Mouse (Mus musculus): Measurements from ENCODE around the gene Orc3. TPM values are rescaled to one million over a fixed set of nuclear protein-coding genes. Genes with fewer than 3 reads are reported as not detected.
"Not testable (repeated sequence)": the region's sequence is repeated elsewhere in the genome, so short reads cannot be mapped to it uniquely, and the experiment has no call there.

Orc3 gene
- total RNA-seq, 2 experiments from 2014 or later, result 31.5 to 33.9 TPM

- no peak for DNase-seq
Observed at GRCm38 (mm10) chr4:34582476-34582875, 32.3 kb downstream of the Orc3 start.

- no peak for DNase-seq
Observed at GRCm38 (mm10) chr4:34581990-34582389, 32.8 kb downstream of the Orc3 start.

DNA sequence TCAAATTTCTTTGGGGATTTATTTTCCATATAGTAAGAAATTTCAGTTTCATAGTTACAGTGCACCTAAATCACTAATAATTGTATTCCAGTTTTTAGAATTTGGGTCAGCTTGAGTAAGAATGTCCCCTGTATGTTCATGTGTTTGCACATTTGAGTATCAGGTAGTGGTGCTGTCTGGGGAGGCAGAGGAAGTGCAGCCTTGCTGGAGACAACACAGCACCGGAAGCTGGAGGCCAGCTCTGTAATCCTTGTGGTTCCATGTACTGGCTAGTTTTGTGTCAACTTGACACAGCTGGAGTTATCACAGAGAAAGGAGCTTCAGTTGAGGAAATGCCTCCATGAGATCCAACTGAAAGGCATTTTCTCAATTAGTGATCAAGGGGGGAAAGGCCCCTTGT, 33.3 kb downstream of the Orc3 start:
- DNase-seq, result not testable (repeated sequence)

DNA sequence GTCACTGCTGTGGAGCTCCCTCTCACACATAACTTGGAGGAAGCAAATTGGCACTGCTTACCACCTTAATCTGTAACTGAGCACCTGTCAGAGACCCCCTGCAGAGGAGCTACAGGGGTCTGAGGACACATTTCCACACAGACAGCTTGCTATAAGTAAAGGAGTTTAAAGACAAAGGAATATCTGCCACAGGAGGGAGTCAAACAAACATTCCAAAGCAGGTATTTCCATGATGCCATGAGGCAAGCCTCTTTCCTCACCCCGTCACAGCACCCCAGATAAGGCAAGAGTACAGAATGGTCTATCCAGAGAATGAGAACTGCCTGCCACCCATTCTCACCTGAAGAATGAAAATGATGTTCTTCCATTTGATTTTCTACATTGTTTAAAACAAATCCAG, 35.5 kb downstream of the Orc3 start:
- DNase-seq, result no peak

GRCm38 (mm10) chr4:34577028-34577427, 37.7 kb downstream of the Orc3 start:
- DNase-seq, result no peak

DNA sequence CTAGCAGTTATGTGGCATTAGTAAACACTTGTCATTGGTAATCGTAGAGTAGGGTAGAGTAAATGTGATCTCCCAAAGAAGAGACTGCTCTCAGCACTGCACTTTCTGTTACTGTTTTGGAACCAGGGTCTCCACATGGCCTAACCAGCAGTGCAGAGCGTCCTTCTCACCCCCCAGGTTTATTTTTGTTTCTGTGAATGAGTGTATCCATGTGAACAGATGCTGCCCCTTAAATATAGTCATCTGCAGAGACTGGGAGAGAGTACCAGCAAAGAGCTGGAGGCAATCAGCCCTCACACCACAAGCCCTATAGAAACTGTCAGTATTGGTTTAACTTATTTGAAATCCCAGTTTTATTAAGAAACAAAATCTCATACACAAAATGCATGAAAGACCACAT, 41.9 kb downstream of the Orc3 start:
- no peak for DNase-seq

- DNase-seq, result no peak
Observed at GRCm38 (mm10) chr4:34566226-34566625, 48.5 kb downstream of the Orc3 start.

DNA sequence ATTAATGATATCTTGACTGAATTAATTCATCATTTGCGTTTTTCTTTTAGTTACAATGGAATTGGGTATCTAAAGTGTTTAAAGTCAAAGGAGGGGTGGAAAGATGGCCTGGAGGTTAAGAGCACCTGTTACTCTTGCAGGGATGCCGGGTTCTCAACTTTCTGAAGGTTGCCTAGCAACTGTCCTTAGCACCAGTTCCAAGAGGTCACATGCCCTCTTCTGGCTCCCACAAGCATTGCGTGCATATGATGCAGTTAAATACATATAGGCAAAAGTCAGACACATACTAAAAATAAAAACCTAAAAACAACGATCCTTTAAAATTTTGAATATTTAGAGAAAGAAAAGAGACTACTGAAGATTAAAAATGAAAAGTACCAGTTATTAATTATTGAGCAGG, 53.8 kb downstream of the Orc3 start:
- DNase-seq, result peak in 1 of 2 experiments; percentile 15

GRCm38 (mm10) chr4:34556183-34556582, 58.6 kb downstream of the Orc3 start:
- DNase-seq, result no peak

DNA sequence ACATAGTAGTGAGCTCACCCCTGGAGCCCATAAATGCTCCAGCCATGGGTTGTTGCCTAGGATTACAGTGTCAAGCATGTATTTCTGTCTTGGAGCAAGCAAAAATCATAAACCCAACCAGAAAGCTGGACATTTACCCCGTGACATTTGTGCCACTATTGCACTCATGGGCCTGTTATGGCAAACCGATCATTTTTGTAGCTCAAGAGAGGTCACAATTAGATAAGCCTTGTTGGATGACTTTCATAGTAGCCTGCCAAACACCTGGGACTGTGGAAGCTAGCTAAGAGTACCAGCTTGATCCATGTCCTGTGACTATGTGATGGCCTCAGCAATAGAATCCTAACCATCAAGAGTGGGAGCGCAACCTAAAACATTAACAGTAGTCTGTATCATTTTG, 59.1 kb downstream of the Orc3 start:
- peak; percentile 43 to 47 for DNase-seq

DNA sequence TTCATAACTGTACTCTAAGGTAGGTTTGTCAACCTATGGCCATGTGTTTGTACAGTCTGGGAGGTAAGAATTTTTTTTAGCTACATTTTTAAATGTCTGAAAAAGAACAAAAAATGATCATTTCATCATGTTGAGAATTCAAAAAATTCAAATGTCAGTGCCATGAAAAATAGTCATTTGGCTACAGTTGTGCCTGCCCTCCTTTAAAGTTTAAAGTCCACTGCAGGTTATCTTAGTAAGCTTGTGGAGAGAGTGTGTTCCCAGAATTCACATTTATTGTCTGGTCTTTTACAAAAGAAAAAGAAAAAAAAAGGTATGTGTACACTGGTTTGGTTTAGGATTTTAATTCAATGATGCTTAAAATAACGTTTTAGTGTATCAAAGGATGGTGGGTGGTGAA, 60.1 kb downstream of the Orc3 start:
- no peak for DNase-seq

GRCm38 (mm10) chr4:34551966-34552365, 62.8 kb downstream of the Orc3 start:
- DNase-seq, result no peak

GRCm38 (mm10) chr4:34551098-34551809, 63.5 kb downstream of the Orc3 start:
- DNase-seq, result peak; percentile 67 to 70

DNA sequence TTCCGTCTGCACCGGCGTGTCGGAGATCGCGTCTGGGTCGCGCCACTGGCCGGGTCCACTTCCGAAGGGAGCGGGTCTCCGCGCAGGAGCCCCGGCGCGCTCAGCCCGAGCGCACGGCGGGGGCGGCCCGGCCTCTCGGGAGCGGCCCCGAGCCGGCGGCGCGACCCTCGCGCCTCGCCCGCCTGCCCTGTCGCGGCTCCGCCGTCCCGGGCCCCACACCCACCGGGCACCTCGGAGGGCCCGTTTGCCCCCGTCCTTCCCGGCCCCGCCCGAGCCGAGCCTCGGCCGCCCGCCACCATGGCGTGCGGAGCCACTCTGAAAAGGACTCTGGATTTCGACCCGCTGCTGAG, 64.0 kb downstream of the Orc3 start, which contains the start of gene Akirin2:
Gene Akirin2 (plus strand): TSS at position 190 of the 350 bp plus-strand sequence.
- no peak for DNase-seq

GRCm38 (mm10) chr4:34549981-34550747, 64.6 kb downstream of the Orc3 start:
- DNase-seq, result peak; percentile 98 to 99

GRCm38 (mm10) chr4:34529941-34530340, 84.8 kb downstream of the Orc3 start:
- DNase-seq, result no peak

GRCm38 (mm10) chr4:34529379-34529778, 85.4 kb downstream of the Orc3 start:
- DNase-seq, result no peak

- DNase-seq, result no peak
Observed at GRCm38 (mm10) chr4:34528430-34529100, 86.2 kb downstream of the Orc3 start.

- peak in 1 of 2 experiments; percentile 3 for DNase-seq
Observed at GRCm38 (mm10) chr4:34526771-34527170, 88.0 kb downstream of the Orc3 start.

DNA sequence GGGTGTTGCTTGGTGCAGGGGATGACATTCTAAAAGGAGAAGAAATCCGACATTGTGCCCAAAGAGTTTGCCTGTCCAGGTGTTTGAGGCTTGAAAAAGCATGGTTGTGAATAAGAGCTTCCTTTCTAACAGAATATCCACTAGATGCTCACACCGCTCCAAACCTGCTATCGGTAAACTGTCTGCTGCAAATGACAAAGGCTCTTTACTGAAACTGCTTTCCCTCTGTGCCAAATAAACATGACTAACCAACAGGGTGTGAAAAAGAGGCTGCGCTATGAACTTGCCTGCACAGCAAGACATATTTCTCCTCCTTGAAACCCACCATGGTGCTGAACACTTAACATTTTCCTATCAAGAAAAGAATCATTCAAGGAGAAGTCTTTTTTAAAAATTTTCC, 91.2 kb downstream of the Orc3 start:
- no peak for DNase-seq

DNA sequence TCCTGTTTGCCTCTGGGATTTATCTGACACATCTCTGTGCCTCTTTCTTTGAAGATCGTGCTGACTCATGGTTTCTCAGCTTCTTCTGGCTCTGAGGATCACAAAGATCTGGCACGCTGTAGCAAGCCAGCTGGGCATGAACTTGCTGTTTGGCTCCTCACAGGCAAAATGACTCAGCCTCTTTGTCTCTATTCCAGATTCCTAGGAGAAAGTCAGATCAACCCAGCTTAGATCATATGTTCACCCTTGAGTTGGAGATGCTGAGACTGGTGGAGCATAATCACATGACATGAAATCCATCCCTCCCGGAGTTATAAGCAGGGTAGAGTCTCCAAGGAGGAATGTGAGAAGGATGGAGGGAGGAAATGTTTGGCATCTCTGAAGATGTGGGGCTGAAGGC, 91.9 kb downstream of the Orc3 start:
- peak; percentile 36 to 43 for DNase-seq

Measured in heart, adult 18-20 months (tissue).